ENCODE assay signal across 13 mouse cellular contexts in the genomic region with DNA sequence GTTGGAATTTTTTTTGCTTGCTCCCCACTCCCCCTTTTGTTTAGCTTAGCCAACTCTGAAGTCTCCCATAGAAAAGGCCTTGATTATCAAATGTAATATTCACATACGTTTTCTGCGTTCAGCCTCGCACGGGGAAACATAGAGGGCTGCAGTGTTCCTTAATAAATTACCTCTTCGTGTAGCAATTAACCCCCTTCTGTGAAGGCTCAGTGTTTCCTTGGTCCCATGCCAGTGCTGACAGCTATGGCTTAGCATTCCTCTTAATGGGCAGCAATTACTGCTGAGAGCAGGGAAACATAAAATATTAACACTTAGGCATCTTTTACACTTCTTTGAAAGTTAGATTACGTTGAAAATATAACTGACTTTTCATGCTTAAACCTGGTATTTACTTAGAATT.
A peak's percentile ranks its signal among the peaks of the same experiment; 100 is the strongest.
DNase-seq lines count a peak whose midpoint lies in the region; ATAC-seq and TF ChIP-seq lines count a peak whose summit lies in the region.
"Had no signal": no experiment of that assay in that cellular context is flagged by ENCODE, and none has a peak within 500 bp of the region (broad histone marks: within the 10 kb centered on the region; RNA-seq: fewer than 3 reads in every experiment).

No protein-coding gene starts in this region.

- H3K9ac ChIP-seq in embryonic facial prominence, embryonic 14.5 days (ENCODE audit: low read depth, low read length) = no peak overlapping the region
- no peak overlapping the region for H3K9ac ChIP-seq in liver, embryonic 11.5 days (ENCODE audit: low read depth, low read length)
- no peak overlapping the region for H3K9ac ChIP-seq in liver, postnatal 0 days (replicated peaks)
- H3K9ac ChIP-seq: liver, embryonic 13.5 days had no signal

- H3K4me2 ChIP-seq in embryonic facial prominence, embryonic 14.5 days (ENCODE audit: low read depth, low read length) = no peak overlapping the region
- no peak overlapping the region for H3K4me2 ChIP-seq in liver, embryonic 11.5 days
- no peak overlapping the region for H3K4me2 ChIP-seq in liver, postnatal 0 days (ENCODE audit: low read depth, low read length)
- H3K4me2 ChIP-seq: heart, embryonic 11.5 days; liver, embryonic 13.5 days had no signal

- ATAC-seq in embryonic facial prominence, embryonic 14.5 days (ENCODE audit: low read depth) = no peak
- no peak for ATAC-seq in liver, embryonic 11.5 days (replicated peaks; ENCODE audit: low FRiP score)
- ATAC-seq in liver, postnatal 0 days = no peak
- ATAC-seq: intestine, postnatal 0 days had no signal

- no peaks in the 10 kb centered on the region for H3K4me1 ChIP-seq in embryonic facial prominence, embryonic 14.5 days (ENCODE audit: control insufficient read depth, insufficient read depth, low read length)
- 0 out of 2 replicates have a peak, but pooled peaks cover 3% of the 10 kb centered on the region for H3K4me1 ChIP-seq in embryonic facial prominence, embryonic 10.5 days
- H3K4me1 ChIP-seq in liver, embryonic 11.5 days (replicated peaks; ENCODE audit: control insufficient read depth, insufficient read depth, low read length) = no peaks in the 10 kb centered on the region
- no peaks in the 10 kb centered on the region for H3K4me1 ChIP-seq in liver, postnatal 0 days (ENCODE audit: insufficient read depth)
- H3K4me1 ChIP-seq: liver, embryonic 13.5 days had no signal

- no peaks in the 10 kb centered on the region for H3K27me3 ChIP-seq in embryonic facial prominence, embryonic 14.5 days (replicated peaks; ENCODE audit: control insufficient read depth, insufficient read depth, low read length)
- no peaks in the 10 kb centered on the region for H3K27me3 ChIP-seq in embryonic facial prominence, embryonic 10.5 days (replicated peaks; ENCODE audit: low read depth, poor library complexity, severe bottlenecking)
- no peaks in the 10 kb centered on the region for H3K27me3 ChIP-seq in liver, embryonic 11.5 days (replicated peaks; ENCODE audit: control insufficient read depth, insufficient read depth, low read length)
- no peaks in the 10 kb centered on the region for H3K27me3 ChIP-seq in liver, postnatal 0 days (ENCODE audit: insufficient read depth, low read length)
- H3K27me3 ChIP-seq: liver, embryonic 13.5 days had no signal

- no peak overlapping the region for H3K27ac ChIP-seq in embryonic facial prominence, embryonic 14.5 days (replicated peaks; ENCODE audit: low read depth, low read length)
- H3K27ac ChIP-seq in embryonic facial prominence, embryonic 10.5 days (replicated peaks) = no peak overlapping the region
- H3K27ac ChIP-seq in liver, embryonic 11.5 days (ENCODE audit: low read depth, low read length) = no peak overlapping the region
- H3K27ac ChIP-seq in liver, postnatal 0 days (ENCODE audit: low read depth) = no peak overlapping the region
- H3K27ac ChIP-seq: liver, embryonic 13.5 days; macrophage had no signal

- H3K9me3 ChIP-seq in embryonic facial prominence, embryonic 14.5 days (ENCODE audit: control insufficient read depth, low read length) = no peaks in the 10 kb centered on the region
- no peaks in the 10 kb centered on the region for H3K9me3 ChIP-seq in embryonic facial prominence, embryonic 10.5 days
- H3K9me3 ChIP-seq in liver, embryonic 11.5 days (ENCODE audit: control insufficient read depth, low read length) = no peaks in the 10 kb centered on the region
- no peaks in the 10 kb centered on the region for H3K9me3 ChIP-seq in liver, postnatal 0 days (ENCODE audit: low read length)
- H3K9me3 ChIP-seq: liver, embryonic 13.5 days had no signal

- H3K36me3 ChIP-seq in embryonic facial prominence, embryonic 14.5 days (ENCODE audit: control insufficient read depth, insufficient read depth, low read length) = no peaks in the 10 kb centered on the region
- no peaks in the 10 kb centered on the region for H3K36me3 ChIP-seq in embryonic facial prominence, embryonic 10.5 days (replicated peaks)
- no peaks in the 10 kb centered on the region for H3K36me3 ChIP-seq in liver, embryonic 11.5 days (ENCODE audit: control insufficient read depth, insufficient read depth, low read length)
- no peaks in the 10 kb centered on the region for H3K36me3 ChIP-seq in liver, postnatal 0 days (replicated peaks; ENCODE audit: insufficient read depth, low read length)
- H3K36me3 ChIP-seq: liver, embryonic 13.5 days had no signal

- 51% methylated on average over 6 of the region's 6 CpGs for WGBS in embryonic facial prominence, embryonic 14.5 days
- 76% methylated on average over 6 of the region's 6 CpGs for WGBS in embryonic facial prominence, embryonic 10.5 days
- WGBS in liver, embryonic 11.5 days = 67% methylated on average over 6 of the region's 6 CpGs
- WGBS in liver, postnatal 0 days (ENCODE audit: insufficient replicate concordance) = 73% methylated on average over 6 of the region's 6 CpGs

- no peak overlapping the region for H3K4me3 ChIP-seq in embryonic facial prominence, embryonic 14.5 days (ENCODE audit: low read depth, low read length)
- H3K4me3 ChIP-seq in embryonic facial prominence, embryonic 10.5 days = no peak overlapping the region
- no peak overlapping the region for H3K4me3 ChIP-seq in liver, embryonic 11.5 days (ENCODE audit: low read depth, low read length)
- no peak overlapping the region for H3K4me3 ChIP-seq in liver, postnatal 0 days (ENCODE audit: low read depth, low read length)
- H3K4me3 ChIP-seq: liver, embryonic 13.5 days had no signal

- DNase-seq in embryonic facial prominence, embryonic 14.5 days (ENCODE audit: low spot score) = peak; percentile 49
- DNase-seq in embryonic facial prominence, embryonic 10.5 days (ENCODE audit: low spot score) = no peak
- DNase-seq in liver, embryonic 11.5 days (ENCODE audit: low spot score) = peak; percentile 12
- no peak for DNase-seq in liver, postnatal 0 days
- DNase-seq in forelimb bud, embryonic 11.5 days (ENCODE audit: low read depth, low spot score) = peak; percentile 69
- peak; percentile 34 for DNase-seq in retina, embryonic 14.5 days (ENCODE audit: low spot score)
- DNase-seq in thymus, postnatal 36 days = no peak
- no peak for DNase-seq in gastrocnemius, postnatal 36 days
- DNase-seq: adrenal gland, postnatal 14 days; liver, embryonic 13.5 days had no signal

- no peak for TF ChIP-seq EP300 in liver, postnatal 0 days (IDR thresholded peaks at IDR 0.05; ENCODE audit: low read depth)

- no peak for TF ChIP-seq CTCF in liver, postnatal 0 days (IDR thresholded peaks at IDR 0.05; ENCODE audit: low read depth)

- intact Hi-C loops in gastrocnemius, postnatal 36 days (cut with DNase I) = no loop called here

Comparison
In these comparisons a context has a peak if more than half of its experiments do, and no peak if none do; other contexts are left out.
1. DNase-seq: peak in embryonic facial prominence, embryonic 14.5 days (single experiment), liver, embryonic 11.5 days (single experiment), forelimb bud, embryonic 11.5 days (single experiment) and retina, embryonic 14.5 days (single experiment); none in embryonic facial prominence, embryonic 10.5 days (single experiment), liver, postnatal 0 days (single experiment), thymus, postnatal 36 days (0 of 2) and gastrocnemius, postnatal 36 days (0 of 2).